Mouse (Mus musculus): ENCODE measurements at regions not wholly inside any gene's neighbourhood (a gene's known extent, or its start where the extent isn't known, plus 50 kb on each side); places are given as distances from the start of the nearest gene placed in this dataset.

DNA sequence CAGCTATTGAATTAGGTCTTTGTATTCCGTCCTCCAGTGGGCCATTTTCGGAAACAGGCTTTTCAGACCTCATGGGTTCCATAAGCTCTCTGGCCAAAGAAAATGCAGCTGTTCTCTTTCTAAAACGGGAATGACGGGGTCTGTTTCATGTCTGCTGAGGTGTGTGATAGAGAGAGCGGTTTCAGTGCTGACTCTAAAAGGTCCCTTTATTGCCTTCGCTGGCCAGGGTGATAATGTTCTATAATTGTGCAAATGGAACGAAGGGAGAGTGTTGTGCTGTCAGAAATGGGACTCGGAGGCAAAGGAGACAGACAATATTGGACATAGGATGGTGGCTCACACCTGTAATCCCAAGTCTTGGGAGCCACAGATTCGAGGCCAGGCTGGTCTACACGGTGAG is 53.5 kb upstream of the Osbpl8 start:
- no peak overlapping the region for H3K4me3 ChIP-seq (ENCODE audit: low read length)
- H3K27ac ChIP-seq (ENCODE audit: low read length): peak overlapping the region; percentile 78
- 30% methylated on average over 10 of the region's 10 CpGs for WGBS
- H3K27me3 ChIP-seq (ENCODE audit: control insufficient read depth, insufficient read depth, low read length): no peaks in the 10 kb centered on the region
- peaks cover 18% of the 10 kb centered on the region for H3K4me1 ChIP-seq (ENCODE audit: control insufficient read depth, insufficient read depth, low read length)
- H3K9me3 ChIP-seq (replicated peaks; ENCODE audit: control insufficient read depth, low read length): no peaks in the 10 kb centered on the region
- H3K9ac ChIP-seq (ENCODE audit: low read length): no peak overlapping the region
- peak overlapping the region; percentile 19 for H3K4me2 ChIP-seq (ENCODE audit: low read depth, low read length)
- peak; percentile 79 for ATAC-seq (replicated peaks; ENCODE audit: extremely low read depth, insufficient read depth, low FRiP score)
- no peaks in the 10 kb centered on the region for H3K36me3 ChIP-seq (ENCODE audit: control insufficient read depth, insufficient read depth)

DNA sequence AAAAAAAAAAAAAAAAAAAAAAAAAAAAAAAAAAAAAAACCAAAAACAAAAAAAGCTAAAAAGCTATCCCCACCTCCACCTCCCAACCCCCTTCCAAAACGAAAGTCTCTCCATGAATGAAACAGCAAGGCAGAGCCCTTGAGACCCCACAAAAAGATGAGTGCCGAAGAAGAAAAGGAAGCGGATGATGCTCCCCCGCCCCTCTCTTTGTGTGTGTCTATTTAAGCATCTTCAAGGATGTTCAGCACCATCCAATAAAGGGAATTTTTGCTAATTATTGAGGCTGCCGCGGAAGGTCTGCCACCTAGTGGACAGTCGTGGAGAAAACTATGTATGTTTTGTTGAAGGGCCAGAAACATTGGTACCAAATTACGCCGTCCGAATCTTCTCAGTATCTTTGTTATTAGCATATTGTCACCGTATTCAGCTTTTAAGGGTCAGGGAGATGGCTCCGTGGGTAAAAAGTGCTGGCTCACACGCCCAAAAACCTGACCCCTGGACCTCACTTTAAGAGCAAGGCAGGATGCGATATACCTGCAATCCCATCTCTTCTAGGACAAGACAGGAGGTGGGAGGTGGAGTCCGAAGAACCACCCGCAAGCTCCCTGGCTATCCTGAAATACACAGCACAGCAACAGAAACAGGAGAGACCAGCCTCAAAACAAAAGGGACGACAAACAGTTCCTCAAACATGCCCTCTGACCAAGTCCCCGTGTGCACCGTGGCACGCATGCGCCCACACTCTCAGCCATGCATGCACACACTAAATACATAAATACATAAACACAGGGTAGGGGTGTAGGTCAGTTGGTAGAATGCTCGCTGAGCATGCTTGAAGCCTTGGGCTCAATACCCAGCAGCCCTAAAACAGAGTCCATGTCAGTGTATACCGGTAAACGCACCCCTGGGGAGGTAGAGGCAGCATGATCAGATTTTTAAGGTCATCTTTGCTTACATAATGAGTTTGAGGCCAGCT is 55.6 kb upstream of the Osbpl8 start:
- Histone ChIP-seq H3K4me2 (ENCODE audit: low read depth, low read length) (peak overlapping the region; percentile 61), H3K9ac (ENCODE audit: low read length) (no peak overlapping the region), H3K9me3 (replicated peaks; ENCODE audit: control insufficient read depth, low read length) (no peaks in the 10 kb centered on the region), H3K4me3 (ENCODE audit: low read length) (peak overlapping the region; percentile 30; the same call in 1 of the 2 replicates), H3K27ac (ENCODE audit: low read length) (no peak overlapping the region), H3K27me3 (ENCODE audit: control insufficient read depth, insufficient read depth, low read length) (no peaks in the 10 kb centered on the region), H3K36me3 (ENCODE audit: control insufficient read depth, insufficient read depth) (no peaks in the 10 kb centered on the region), H3K4me1 (ENCODE audit: control insufficient read depth, insufficient read depth, low read length) (peaks cover 18% of the 10 kb centered on the region)
- 49% methylated on average over 24 of the region's 24 CpGs for WGBS
- ATAC-seq (replicated peaks; ENCODE audit: extremely low read depth, insufficient read depth, low FRiP score): no peak

DNA sequence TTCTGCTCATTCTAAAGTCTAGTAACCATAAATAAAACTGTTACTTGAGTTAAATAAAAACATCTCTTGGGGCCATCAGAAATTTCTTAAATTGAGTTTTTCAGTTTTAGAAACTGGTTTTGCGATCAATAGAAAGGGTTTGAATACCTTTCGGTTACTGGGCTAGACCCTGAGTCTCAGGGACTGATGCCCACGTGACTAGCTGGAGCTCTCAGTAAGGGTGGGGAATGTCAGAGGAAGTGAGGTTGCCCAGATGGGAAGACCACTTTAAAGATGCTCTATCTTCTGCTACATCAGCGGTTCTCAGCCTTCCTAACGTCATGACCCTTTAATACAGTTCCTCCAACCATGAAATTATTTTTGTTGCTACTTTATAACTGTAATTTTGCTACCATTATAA is 56.7 kb upstream of the Osbpl8 start:
- H3K4me2 ChIP-seq (ENCODE audit: low read depth, low read length): no peak overlapping the region
- H3K36me3 ChIP-seq (ENCODE audit: control insufficient read depth, insufficient read depth): no peaks in the 10 kb centered on the region
- H3K27ac ChIP-seq (ENCODE audit: low read length): no peak overlapping the region
- peaks cover 18% of the 10 kb centered on the region for H3K4me1 ChIP-seq (ENCODE audit: control insufficient read depth, insufficient read depth, low read length)
- 69% methylated on average over 5 of the region's 5 CpGs for WGBS
- no peak for ATAC-seq (replicated peaks; ENCODE audit: extremely low read depth, insufficient read depth, low FRiP score)
- H3K4me3 ChIP-seq (ENCODE audit: low read length): no peak overlapping the region
- no peak overlapping the region for H3K9ac ChIP-seq (ENCODE audit: low read length)
- no peaks in the 10 kb centered on the region for H3K9me3 ChIP-seq (replicated peaks; ENCODE audit: control insufficient read depth, low read length)
- H3K27me3 ChIP-seq (ENCODE audit: control insufficient read depth, insufficient read depth, low read length): no peaks in the 10 kb centered on the region

DNA sequence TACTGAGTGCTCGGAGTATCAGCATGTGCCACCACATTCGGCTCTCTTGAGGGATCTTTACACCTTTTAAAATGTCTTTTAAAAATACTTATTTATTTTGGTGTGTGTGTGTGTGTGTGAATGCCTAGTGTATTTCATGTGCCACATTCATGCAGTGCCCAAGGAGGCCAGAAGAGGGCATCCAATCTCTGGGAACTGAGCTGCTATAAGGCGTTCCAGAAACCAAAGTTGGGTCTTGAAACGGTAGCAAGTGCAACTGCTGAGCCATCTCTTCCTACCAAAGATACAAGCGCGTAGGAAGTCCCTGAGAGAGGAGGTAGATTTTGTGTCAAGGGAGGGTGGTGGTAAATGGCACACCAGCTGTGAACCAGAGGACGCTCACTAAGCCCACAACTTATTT is 57.2 kb upstream of the Osbpl8 start:
- H3K9me3 ChIP-seq (replicated peaks; ENCODE audit: control insufficient read depth, low read length): no peaks in the 10 kb centered on the region
- H3K4me2 ChIP-seq (ENCODE audit: low read depth, low read length): no peak overlapping the region
- H3K9ac ChIP-seq (ENCODE audit: low read length): no peak overlapping the region
- H3K4me3 ChIP-seq (ENCODE audit: low read length): no peak overlapping the region
- 59% methylated on average over 7 of the region's 7 CpGs for WGBS
- ATAC-seq (replicated peaks; ENCODE audit: extremely low read depth, insufficient read depth, low FRiP score): peak; percentile 38
- peaks cover 19% of the 10 kb centered on the region for H3K4me1 ChIP-seq (ENCODE audit: control insufficient read depth, insufficient read depth, low read length)
- no peaks in the 10 kb centered on the region for H3K36me3 ChIP-seq (ENCODE audit: control insufficient read depth, insufficient read depth)
- no peak overlapping the region for H3K27ac ChIP-seq (ENCODE audit: low read length)
- H3K27me3 ChIP-seq (ENCODE audit: control insufficient read depth, insufficient read depth, low read length): no peaks in the 10 kb centered on the region

DNA sequence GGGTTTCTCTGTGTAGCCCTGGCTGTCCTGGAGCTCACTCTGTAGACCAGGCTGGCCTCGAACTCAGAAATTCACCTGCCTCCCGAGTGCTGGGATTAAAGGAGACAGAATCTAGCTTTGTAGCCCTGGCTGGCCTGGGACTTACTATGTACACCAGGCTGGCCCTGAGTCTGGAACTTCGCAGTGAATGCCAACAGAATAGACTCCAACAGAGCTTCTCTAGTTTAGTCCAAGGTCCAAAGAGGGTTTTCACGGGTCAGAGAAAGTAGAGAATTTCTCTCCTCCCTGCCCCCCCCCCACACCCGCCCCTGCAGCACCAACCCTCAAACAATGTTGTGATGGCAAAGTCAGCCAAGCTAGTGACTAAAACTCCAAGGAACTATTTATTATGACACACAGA is 58.1 kb upstream of the Osbpl8 start:
- no peak for ATAC-seq (replicated peaks; ENCODE audit: extremely low read depth, insufficient read depth, low FRiP score)
- Histone ChIP-seq H3K27ac (ENCODE audit: low read length) (no peak overlapping the region), H3K36me3 (ENCODE audit: control insufficient read depth, insufficient read depth) (no peaks in the 10 kb centered on the region), H3K4me1 (ENCODE audit: control insufficient read depth, insufficient read depth, low read length) (peaks cover 23% of the 10 kb centered on the region), H3K4me2 (ENCODE audit: low read depth, low read length) (no peak overlapping the region), H3K4me3 (ENCODE audit: low read length) (no peak overlapping the region), H3K27me3 (ENCODE audit: control insufficient read depth, insufficient read depth, low read length) (no peaks in the 10 kb centered on the region), H3K9ac (ENCODE audit: low read length) (no peak overlapping the region), H3K9me3 (replicated peaks; ENCODE audit: control insufficient read depth, low read length) (no peaks in the 10 kb centered on the region)
- 78% methylated on average over 5 of the region's 5 CpGs for WGBS

DNA sequence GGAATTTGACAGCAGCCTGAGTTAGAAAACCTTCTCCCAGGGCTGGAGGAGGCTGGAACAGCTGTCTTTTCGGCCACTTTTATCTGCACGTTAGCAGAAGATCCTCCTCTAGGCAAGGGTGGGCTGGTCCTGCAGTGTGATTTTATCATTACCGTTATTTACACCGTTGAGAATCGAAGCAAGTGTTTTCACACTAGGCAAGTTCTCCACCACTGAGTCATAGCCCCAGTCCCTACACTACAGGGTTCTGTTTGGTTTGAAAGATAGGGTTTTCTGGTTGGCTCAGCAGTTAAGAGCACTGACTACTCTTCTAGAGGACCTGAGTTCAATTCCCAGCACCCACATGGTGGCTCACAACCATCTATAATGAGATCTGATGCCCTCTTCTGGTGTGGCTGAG is 58.9 kb upstream of the Osbpl8 start:
- Histone ChIP-seq H3K4me2 (ENCODE audit: low read depth, low read length) (no peak overlapping the region), H3K4me1 (ENCODE audit: control insufficient read depth, insufficient read depth, low read length) (peaks cover 19% of the 10 kb centered on the region), H3K9me3 (replicated peaks; ENCODE audit: control insufficient read depth, low read length) (no peaks in the 10 kb centered on the region), H3K9ac (ENCODE audit: low read length) (no peak overlapping the region), H3K27ac (ENCODE audit: low read length) (no peak overlapping the region), H3K27me3 (ENCODE audit: control insufficient read depth, insufficient read depth, low read length) (no peaks in the 10 kb centered on the region), H3K4me3 (ENCODE audit: low read length) (no peak overlapping the region), H3K36me3 (ENCODE audit: control insufficient read depth, insufficient read depth) (no peaks in the 10 kb centered on the region)
- 89% methylated on average over 5 of the region's 5 CpGs for WGBS
- no peak for ATAC-seq (replicated peaks; ENCODE audit: extremely low read depth, insufficient read depth, low FRiP score)

DNA sequence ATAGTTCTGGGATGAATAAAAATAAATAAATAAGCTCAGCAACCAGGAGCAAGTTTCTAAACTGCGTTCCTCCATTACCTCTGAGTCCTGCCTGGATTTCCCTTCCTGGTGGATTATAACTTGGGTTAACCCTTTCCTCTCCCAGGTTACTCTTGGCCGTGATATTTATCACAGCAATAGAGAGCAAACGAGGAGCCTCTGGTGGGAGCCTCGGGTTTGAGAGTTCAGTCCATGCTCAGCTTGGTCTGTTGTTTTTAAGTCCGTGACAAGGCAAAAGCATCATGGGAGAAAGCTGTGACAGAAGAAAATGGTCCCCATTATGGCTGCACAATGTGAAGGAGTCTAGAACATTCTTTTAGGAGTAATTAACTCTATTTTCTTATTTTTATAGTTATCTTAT is 61.0 kb upstream of the Osbpl8 start:
- ATAC-seq (replicated peaks; ENCODE audit: extremely low read depth, insufficient read depth, low FRiP score): no peak
- Histone ChIP-seq H3K4me2 (ENCODE audit: low read depth, low read length) (no peak overlapping the region), H3K4me1 (ENCODE audit: control insufficient read depth, insufficient read depth, low read length) (peaks cover 13% of the 10 kb centered on the region; the same call in 1 of the 2 replicates)

DNA sequence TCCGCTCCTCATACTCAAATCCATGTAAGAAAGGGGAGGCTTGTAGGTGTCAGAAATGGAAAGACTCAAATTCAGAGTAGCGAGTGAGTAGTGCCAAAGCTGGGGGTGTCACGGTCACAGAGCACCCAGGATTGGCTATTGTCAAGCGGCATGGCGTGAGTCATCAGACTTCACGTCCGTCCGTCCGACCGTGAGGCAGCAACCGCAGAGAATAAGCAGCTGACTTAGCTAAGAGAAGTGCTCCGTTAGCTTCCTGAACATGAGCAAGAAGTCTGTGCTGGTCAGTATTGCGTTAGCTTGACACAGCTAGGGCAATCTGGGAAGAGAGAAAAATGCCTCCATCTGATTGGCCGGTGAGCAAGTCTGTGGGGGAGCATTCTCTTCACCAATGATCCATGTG is 61.5 kb upstream of the Osbpl8 start:
- H3K36me3 ChIP-seq (ENCODE audit: control insufficient read depth, insufficient read depth): no peaks in the 10 kb centered on the region
- no peak overlapping the region for H3K9ac ChIP-seq (ENCODE audit: low read length)
- peak overlapping the region; percentile 26 for H3K27ac ChIP-seq (ENCODE audit: low read length)
- H3K4me2 ChIP-seq (ENCODE audit: low read depth, low read length): peak overlapping the region; percentile 56
- WGBS: 57% methylated on average over 14 of the region's 14 CpGs
- no peaks in the 10 kb centered on the region for H3K9me3 ChIP-seq (replicated peaks; ENCODE audit: control insufficient read depth, low read length)
- peaks cover 13% of the 10 kb centered on the region; the same call in 1 of the 2 replicates for H3K4me1 ChIP-seq (ENCODE audit: control insufficient read depth, insufficient read depth, low read length)
- ATAC-seq (replicated peaks; ENCODE audit: extremely low read depth, insufficient read depth, low FRiP score): no peak
- H3K27me3 ChIP-seq (ENCODE audit: control insufficient read depth, insufficient read depth, low read length): no peaks in the 10 kb centered on the region
- H3K4me3 ChIP-seq (ENCODE audit: low read length): peak overlapping the region; percentile 27

More for the DNA sequence above, 61.0 kb upstream of the Osbpl8 start:
- Histone ChIP-seq H3K9ac (ENCODE audit: low read length) (no peak overlapping the region), H3K27me3 (ENCODE audit: control insufficient read depth, insufficient read depth, low read length) (no peaks in the 10 kb centered on the region), H3K9me3 (replicated peaks; ENCODE audit: control insufficient read depth, low read length) (no peaks in the 10 kb centered on the region), H3K4me3 (ENCODE audit: low read length) (no peak overlapping the region), H3K27ac (ENCODE audit: low read length) (no peak overlapping the region), H3K36me3 (ENCODE audit: control insufficient read depth, insufficient read depth) (no peaks in the 10 kb centered on the region)
- 73% methylated on average over 5 of the region's 5 CpGs for WGBS

All from heart, embryonic 16.5 days (tissue).